Mouse (Mus musculus): ENCODE data around the gene Hira.
"Not testable (repeated sequence)": the region's sequence is repeated elsewhere in the genome, so short reads cannot be mapped to it uniquely, and the experiment has no call there.

Gene Hira

DNA sequence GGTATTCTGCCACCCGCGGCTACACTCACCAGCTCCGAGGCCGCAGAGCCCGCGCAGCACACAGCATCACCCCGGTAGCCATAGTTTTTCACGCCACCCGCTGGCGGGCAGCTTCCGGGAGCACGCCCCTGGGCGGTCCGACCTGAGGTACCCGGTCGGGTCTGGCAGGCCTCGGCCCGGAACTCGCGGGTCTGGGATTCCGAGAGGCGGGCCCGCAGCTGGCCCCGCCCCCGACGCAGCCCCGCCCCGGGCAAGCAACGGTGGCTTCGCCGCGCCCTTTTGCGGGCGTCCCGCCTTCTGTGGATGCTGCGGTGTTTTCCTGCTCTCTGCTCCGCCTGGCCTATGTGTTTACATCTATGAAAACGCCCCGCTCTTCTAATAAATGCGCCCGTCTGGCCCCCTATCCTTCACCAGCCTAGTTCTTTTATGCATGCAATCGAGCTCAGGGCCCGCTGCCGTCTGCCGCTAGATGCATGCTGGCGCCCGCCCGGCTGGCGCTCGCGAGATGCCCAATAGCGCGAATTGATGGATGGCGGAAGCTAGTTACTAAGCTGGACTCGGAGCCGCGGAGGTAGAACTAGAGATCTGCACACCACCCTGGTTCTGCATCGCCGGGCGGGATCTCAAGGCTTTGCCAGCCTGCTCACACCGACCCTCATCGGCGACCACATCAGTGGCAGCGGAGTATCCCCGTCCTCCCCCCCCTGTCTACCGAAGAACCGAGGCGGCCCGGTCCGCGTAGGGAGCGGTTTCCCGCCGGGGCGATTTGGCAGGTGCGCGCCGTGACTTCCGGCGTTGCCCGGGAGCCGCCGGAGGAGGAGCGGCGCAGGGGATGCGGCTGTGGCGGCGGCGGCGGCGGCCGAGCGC, at the start of gene Hira, which contains the start of gene Mrpl40:
Gene Hira (plus strand): TSS at position 596 of the 867 bp plus-strand sequence.
Gene Mrpl40 (minus strand): TSS at position 421 of the 867 bp plus-strand sequence.
- Histone ChIP-seq H3K27me3 (ENCODE audit: insufficient read depth, low read length) (no peaks in the 10 kb centered on the region), H3K4me1 (replicated peaks; ENCODE audit: low read depth, low read length) (peaks cover 53% of the 10 kb centered on the region), H3K4me3 (replicated peaks; ENCODE audit: low read length) (peak within 1 kb of the TSS; percentile 97), H3K9me3 (ENCODE audit: low read length) (no peaks in the 10 kb centered on the region), H3K36me3 (ENCODE audit: insufficient read depth, low read length) (peaks cover 65% of the 10 kb centered on the region)
- TF ChIP-seq NANOG (IDR thresholded peaks at IDR 0.05; ENCODE audit: borderline replicate concordance, low read length) (no peak), POU5F1 (IDR thresholded peaks at IDR 0.05; ENCODE audit: borderline replicate concordance, low read length) (no peak), CTCF (conservative IDR thresholded peaks at IDR 0.05; ENCODE audit: low read length) (no peak)

DNA sequence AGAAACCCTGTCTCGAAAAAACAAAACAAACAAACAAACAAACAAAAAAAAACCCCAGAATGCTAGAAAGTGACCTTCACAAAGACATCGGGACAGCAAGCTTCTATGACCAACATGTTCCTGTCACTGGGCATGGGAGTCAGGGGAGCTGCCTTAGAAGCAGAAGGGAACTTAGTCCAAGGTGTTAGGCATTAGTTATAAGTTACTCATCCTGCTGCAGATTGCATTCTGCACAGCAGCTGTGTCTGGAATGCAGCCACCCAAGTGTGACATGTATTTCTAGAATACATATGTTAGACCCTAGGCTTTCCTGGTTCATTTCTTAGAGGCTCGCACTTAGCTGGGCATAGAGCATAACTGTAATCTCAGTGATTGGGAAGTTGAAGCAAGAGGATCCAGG, 48.2 kb upstream of the Hira start:
- TF ChIP-seq NANOG (IDR thresholded peaks at IDR 0.05; ENCODE audit: borderline replicate concordance, low read length), result no peak
- no peak for TF ChIP-seq POU5F1 (IDR thresholded peaks at IDR 0.05; ENCODE audit: borderline replicate concordance, low read length)
- TF ChIP-seq CTCF (conservative IDR thresholded peaks at IDR 0.05; ENCODE audit: low read length), result no peak
- no peaks in the 10 kb centered on the region for H3K4me1 ChIP-seq (replicated peaks; ENCODE audit: low read depth, low read length)
- peaks cover 99% of the 10 kb centered on the region for H3K36me3 ChIP-seq (ENCODE audit: insufficient read depth, low read length)
- H3K4me3 ChIP-seq (replicated peaks; ENCODE audit: low read length), result no peak overlapping the region
- no peaks in the 10 kb centered on the region for H3K27me3 ChIP-seq (ENCODE audit: insufficient read depth, low read length)
- H3K9me3 ChIP-seq (ENCODE audit: low read length), result no peaks in the 10 kb centered on the region

DNA sequence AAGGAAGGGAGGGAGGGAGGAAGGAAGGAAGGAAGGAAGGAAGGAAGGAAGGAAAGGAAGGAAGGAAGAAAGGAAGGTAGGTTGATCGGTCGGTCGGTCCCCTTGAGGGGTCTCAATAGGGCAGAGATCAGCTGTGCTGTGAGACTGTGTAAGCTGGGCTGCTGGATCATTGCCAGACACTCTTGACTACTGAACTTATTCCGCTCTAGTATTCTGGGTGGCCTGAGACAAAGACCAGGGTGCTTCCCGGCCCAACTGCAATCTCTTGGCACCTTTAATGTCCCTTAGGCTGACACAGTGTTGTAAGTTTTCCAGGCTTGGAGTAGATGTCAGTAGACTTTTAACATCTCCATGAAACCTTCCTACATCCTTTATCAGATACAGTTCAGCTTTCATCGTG, 47.7 kb upstream of the Hira start:
- H3K9me3 ChIP-seq (ENCODE audit: low read length), result no peaks in the 10 kb centered on the region
- no peaks in the 10 kb centered on the region for H3K27me3 ChIP-seq (ENCODE audit: insufficient read depth, low read length)
- no peaks in the 10 kb centered on the region for H3K4me1 ChIP-seq (replicated peaks; ENCODE audit: low read depth, low read length)
- no peak overlapping the region for H3K4me3 ChIP-seq (replicated peaks; ENCODE audit: low read length)
- TF ChIP-seq NANOG (IDR thresholded peaks at IDR 0.05; ENCODE audit: borderline replicate concordance, low read length) (no peak), CTCF (conservative IDR thresholded peaks at IDR 0.05; ENCODE audit: low read length) (no peak), POU5F1 (IDR thresholded peaks at IDR 0.05; ENCODE audit: borderline replicate concordance, low read length) (no peak)
- peaks cover 99% of the 10 kb centered on the region for H3K36me3 ChIP-seq (ENCODE audit: insufficient read depth, low read length)

DNA sequence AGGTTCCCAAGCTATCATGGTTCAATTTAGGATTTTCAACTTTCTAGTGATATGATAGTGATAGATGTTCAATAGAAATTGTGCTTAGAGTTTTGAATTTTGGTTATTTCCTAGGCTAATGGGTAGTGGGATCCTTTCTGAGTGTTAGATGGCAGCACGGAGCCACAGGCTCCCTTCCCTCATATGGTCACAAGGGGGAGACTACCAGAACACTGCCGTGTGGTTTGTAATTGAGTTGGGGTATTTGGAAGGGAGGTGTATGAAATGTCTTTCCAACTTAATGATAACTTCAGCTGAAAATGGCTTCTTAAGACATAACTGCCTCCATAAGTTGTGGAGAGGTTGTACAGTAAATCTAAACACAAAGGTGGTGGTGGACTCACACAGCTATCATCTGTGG, 43.4 kb upstream of the Hira start:
- Histone ChIP-seq H3K4me1 (replicated peaks; ENCODE audit: low read depth, low read length) (peaks cover 20% of the 10 kb centered on the region), H3K9me3 (ENCODE audit: low read length) (no peaks in the 10 kb centered on the region), H3K4me3 (replicated peaks; ENCODE audit: low read length) (no peak overlapping the region), H3K27me3 (ENCODE audit: insufficient read depth, low read length) (no peaks in the 10 kb centered on the region), H3K36me3 (ENCODE audit: insufficient read depth, low read length) (peaks cover 74% of the 10 kb centered on the region)
- TF ChIP-seq POU5F1 (IDR thresholded peaks at IDR 0.05; ENCODE audit: borderline replicate concordance, low read length), result no peak
- TF ChIP-seq CTCF (conservative IDR thresholded peaks at IDR 0.05; ENCODE audit: low read length), result peak; percentile 22; the same call in 1 of the 2 replicates

DNA sequence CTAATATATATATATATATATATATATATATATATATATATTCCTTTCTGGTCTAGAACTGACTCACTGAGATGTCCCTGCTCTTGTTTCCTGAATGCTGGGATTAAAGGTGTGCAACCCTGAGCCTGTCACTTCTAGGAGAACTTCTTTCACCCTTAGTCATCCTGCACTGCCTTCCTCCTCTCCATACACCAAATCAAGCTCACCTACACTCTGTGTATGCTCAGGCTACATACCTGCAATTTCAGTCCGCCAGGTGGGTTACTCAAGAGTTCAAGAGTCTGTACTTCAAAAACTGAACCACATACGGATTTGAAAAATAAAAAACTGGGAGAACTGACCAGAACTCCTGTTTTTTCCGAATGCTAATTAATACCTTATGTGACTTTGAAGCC, 40.8 kb upstream of the Hira start:
- TF ChIP-seq CTCF (conservative IDR thresholded peaks at IDR 0.05; ENCODE audit: low read length) (no peak), NANOG (IDR thresholded peaks at IDR 0.05; ENCODE audit: borderline replicate concordance, low read length) (no peak), POU5F1 (IDR thresholded peaks at IDR 0.05; ENCODE audit: borderline replicate concordance, low read length) (no peak)
- peak overlapping the region; percentile 94 for H3K4me3 ChIP-seq (replicated peaks; ENCODE audit: low read length)

DNA sequence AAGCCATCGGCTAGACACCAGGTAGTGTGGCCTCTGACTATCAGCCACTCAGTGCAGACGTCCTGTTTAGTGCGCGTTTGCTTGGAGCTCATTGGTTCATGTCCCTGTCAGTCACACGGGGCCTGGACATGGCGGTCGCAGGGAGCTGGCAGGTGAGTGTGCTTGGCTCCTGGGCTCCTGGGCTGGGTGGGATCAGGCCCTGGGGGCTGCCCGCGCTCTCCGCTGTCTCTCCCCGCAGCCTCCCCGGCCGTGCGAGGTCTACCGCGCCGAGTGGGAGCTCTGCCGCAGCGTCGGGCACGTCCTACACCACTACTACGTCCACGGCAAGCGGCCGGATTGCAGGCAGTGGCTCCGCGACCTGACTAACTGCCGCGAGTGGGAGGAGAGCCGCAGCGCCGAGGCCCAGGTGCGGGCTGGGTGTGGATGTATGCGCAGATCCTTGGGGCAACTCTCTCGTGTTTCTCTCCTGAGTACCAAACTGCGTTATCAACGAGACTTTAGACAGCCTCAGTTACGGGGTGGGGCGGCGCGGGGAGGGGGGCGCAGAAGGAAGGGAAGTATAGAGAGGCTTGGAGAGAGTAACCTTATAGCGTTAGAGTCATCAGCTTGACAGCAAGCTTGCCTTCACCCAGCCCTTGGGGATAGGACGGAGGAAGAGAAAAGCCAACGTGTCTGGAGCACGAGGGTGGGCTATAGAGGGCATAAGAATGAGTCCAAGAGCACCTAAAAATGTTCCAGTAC, 40.2 kb upstream of the Hira start, which contains the start of the genes 2510002D24Rik and Gm28539:
Gene 2510002D24Rik (plus strand): TSS at position 111 of the 741 bp plus-strand sequence.
Gene Gm28539 (plus strand): TSS at position 117 of the 741 bp plus-strand sequence.
- no peak for TF ChIP-seq CTCF (conservative IDR thresholded peaks at IDR 0.05; ENCODE audit: low read length)
- TF ChIP-seq POU5F1 (IDR thresholded peaks at IDR 0.05; ENCODE audit: borderline replicate concordance, low read length), result no peak
- no peak for TF ChIP-seq NANOG (IDR thresholded peaks at IDR 0.05; ENCODE audit: borderline replicate concordance, low read length)
- Histone ChIP-seq H3K4me1 (replicated peaks; ENCODE audit: low read depth, low read length) (peaks cover 29% of the 10 kb centered on the region), H3K27me3 (ENCODE audit: insufficient read depth, low read length) (no peaks in the 10 kb centered on the region), H3K4me3 (replicated peaks; ENCODE audit: low read length) (peak within 1 kb of the TSS; percentile 94), H3K36me3 (ENCODE audit: insufficient read depth, low read length) (peaks cover 59% of the 10 kb centered on the region), H3K9me3 (ENCODE audit: low read length) (no peaks in the 10 kb centered on the region)

More for the DNA sequence above, 40.8 kb upstream of the Hira start:
- H3K4me1 ChIP-seq (replicated peaks; ENCODE audit: low read depth, low read length), result peaks cover 29% of the 10 kb centered on the region
- H3K9me3 ChIP-seq (ENCODE audit: low read length), result no peaks in the 10 kb centered on the region
- H3K36me3 ChIP-seq (ENCODE audit: insufficient read depth, low read length), result peaks cover 64% of the 10 kb centered on the region
- no peaks in the 10 kb centered on the region for H3K27me3 ChIP-seq (ENCODE audit: insufficient read depth, low read length)

DNA sequence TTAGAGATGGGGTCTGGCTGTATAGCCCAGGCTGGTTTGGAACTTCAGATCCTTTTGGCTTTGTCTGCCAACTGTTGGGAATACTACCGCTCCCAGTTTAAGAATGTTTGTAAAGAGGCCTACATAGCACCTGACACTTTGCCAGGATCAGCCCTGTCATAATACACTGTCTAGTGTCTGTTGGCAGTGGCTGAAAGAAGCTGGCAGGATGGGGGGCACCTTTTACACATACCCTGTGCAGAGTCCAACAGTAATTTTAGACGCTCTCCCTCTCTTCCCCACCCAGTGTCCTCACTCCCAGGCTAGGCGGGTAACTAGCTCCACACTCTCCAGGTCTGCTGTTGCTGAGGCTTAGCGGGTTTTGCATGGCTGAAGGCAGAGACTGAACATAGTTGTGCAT, 38.5 kb upstream of the Hira start:
- H3K4me1 ChIP-seq (replicated peaks; ENCODE audit: low read depth, low read length), result peaks cover 29% of the 10 kb centered on the region
- H3K36me3 ChIP-seq (ENCODE audit: insufficient read depth, low read length), result peaks cover 42% of the 10 kb centered on the region
- H3K4me3 ChIP-seq (replicated peaks; ENCODE audit: low read length), result no peak overlapping the region
- H3K9me3 ChIP-seq (ENCODE audit: low read length), result no peaks in the 10 kb centered on the region
- H3K27me3 ChIP-seq (ENCODE audit: insufficient read depth, low read length), result no peaks in the 10 kb centered on the region
- TF ChIP-seq POU5F1 (IDR thresholded peaks at IDR 0.05; ENCODE audit: borderline replicate concordance, low read length) (no peak), CTCF (conservative IDR thresholded peaks at IDR 0.05; ENCODE audit: low read length) (no peak), NANOG (IDR thresholded peaks at IDR 0.05; ENCODE audit: borderline replicate concordance, low read length) (no peak)

DNA sequence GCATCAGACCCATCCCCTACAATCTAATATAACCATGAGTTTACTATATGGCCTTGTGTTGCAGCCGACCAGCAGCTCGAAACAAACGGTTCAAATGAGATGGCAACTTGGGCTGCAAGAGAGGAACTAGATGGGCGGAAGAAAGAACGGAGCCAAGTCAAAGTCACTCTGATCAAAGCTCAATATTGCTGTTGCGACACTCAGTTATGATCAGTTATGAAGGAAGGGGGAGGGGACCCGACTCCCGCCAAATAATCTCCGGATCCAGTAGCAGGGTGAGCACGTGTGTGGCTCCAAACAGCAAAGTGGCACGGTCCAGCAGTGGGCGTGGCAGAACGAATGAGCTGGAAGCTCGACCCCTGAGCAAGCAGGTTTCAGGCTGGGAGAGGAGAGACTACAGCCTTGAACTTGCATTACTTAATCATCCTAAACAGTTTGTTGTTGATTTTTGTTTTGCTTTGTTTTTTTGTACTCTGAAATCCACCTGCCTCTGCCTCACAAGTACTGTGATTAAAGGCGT, 30.5 kb upstream of the Hira start:
- Histone ChIP-seq H3K4me1 (replicated peaks; ENCODE audit: low read depth, low read length) (peaks cover 5% of the 10 kb centered on the region; the same call in 1 of the 2 replicates), H3K4me3 (replicated peaks; ENCODE audit: low read length) (0 out of 2 replicates have a peak overlapping the region, but pooled peaks have one; percentile 7), H3K9me3 (ENCODE audit: low read length) (peaks cover 6% of the 10 kb centered on the region), H3K36me3 (ENCODE audit: insufficient read depth, low read length) (no peaks in the 10 kb centered on the region), H3K27me3 (ENCODE audit: insufficient read depth, low read length) (no peaks in the 10 kb centered on the region)
- no peak for TF ChIP-seq POU5F1 (IDR thresholded peaks at IDR 0.05; ENCODE audit: borderline replicate concordance, low read length)
- TF ChIP-seq NANOG (IDR thresholded peaks at IDR 0.05; ENCODE audit: borderline replicate concordance, low read length), result no peak
- no peak for TF ChIP-seq CTCF (conservative IDR thresholded peaks at IDR 0.05; ENCODE audit: low read length)

DNA sequence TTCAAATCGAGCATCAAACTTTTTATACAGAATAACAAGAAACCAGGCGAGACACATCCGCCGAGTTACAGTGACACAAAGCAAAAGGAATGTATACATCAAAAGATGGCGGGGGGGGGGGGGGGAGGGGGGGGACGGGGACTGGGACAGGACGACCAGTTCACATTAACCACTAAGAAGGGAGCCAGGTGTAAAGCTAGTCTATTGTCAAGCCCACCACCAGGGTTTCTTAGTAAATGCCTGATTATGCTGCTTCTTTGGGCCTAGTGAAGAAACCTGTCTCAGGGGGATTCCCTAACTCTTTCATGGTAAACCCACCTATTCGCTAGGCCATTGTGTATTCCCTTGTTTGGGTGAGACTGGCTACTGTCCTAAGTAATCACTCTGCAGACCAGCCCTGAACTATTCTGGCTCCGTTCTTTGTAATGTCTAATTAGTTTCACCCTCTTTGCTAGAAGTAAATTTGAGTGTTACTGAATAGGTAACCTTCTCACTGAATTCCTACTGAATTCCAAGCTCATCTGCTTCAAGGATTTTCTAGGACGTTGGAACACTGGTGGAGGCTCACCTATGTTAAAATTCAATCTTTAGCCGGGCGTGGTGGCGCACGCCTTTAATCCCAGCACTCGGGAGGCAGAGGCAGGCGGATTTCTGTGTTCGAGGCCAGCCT, 27.2 kb upstream of the Hira start:
- not testable (repeated sequence) for H3K27me3 ChIP-seq (ENCODE audit: insufficient read depth, low read length); H3K4me3 ChIP-seq (replicated peaks; ENCODE audit: low read length); H3K36me3 ChIP-seq (ENCODE audit: insufficient read depth, low read length); H3K4me1 ChIP-seq (replicated peaks; ENCODE audit: low read depth, low read length); H3K9me3 ChIP-seq (ENCODE audit: low read length)

Measured in E14TG2a.4 (cell line).